Comparison of ENCODE assay signal across 42 mouse cellular contexts in genomic region chr17:86482675-86483074, GRCm38 (mm10). TPM values are rescaled to one million over a fixed set of nuclear protein-coding genes. Genes with fewer than 3 reads are reported as not detected.
"Had no signal": no experiment of that assay in that cellular context is flagged by ENCODE, and none has a peak within 500 bp of the region (broad histone marks: within the 10 kb centered on the region; RNA-seq: fewer than 3 reads in every experiment).

No protein-coding gene starts in this region.

- H3K4me3 ChIP-seq: heart, embryonic 10.5 days; heart, embryonic 12.5 days; heart, embryonic 13.5 days; heart, embryonic 15.5 days; hindbrain, embryonic 10.5 days; hindbrain, embryonic 12.5 days; hindbrain, embryonic 13.5 days; hindbrain, embryonic 15.5 days; intestine, embryonic 15.5 days; kidney, embryonic 15.5 days; left cerebral cortex, adult 2 months had no signal

- H3K27ac ChIP-seq: heart, embryonic 10.5 days; heart, embryonic 13.5 days; heart, embryonic 15.5 days; hindbrain, embryonic 10.5 days; hindbrain, embryonic 12.5 days; hindbrain, embryonic 13.5 days; hindbrain, embryonic 14.5 days; hindbrain, embryonic 15.5 days; hindbrain, postnatal 0 days; intestine, embryonic 15.5 days; kidney, embryonic 15.5 days; kidney, postnatal 0 days; left cerebral cortex, adult 2 months had no signal

- DNase-seq: heart, postnatal 10 days; heart, postnatal 14 days; heart, postnatal 36 days; heart, postnatal 4 days; kidney, adult 11 months; kidney, adult 18-20 months; kidney, adult 2 months; kidney, adult 8-10 months; kidney, adult 9 months; kidney, postnatal 10 days; kidney, postnatal 14 days; kidney, postnatal 25 days; kidney, postnatal 36 days; kidney, postnatal 4 days; layer of hippocampus, adult 9-11 months; layer of hippocampus, postnatal 36 days had no signal

- ATAC-seq: hindbrain, embryonic 16.5 days; hindbrain, postnatal 0 days; inflammation-experienced regulatory T-cells, adult 6 months; intestine, embryonic 15.5 days; intestine, embryonic 16.5 days; intestine, postnatal 0 days had no signal

RNA-seq across cellular contexts. Expression of gene Gm10309, which starts 22.4 kb away (rescaled TPM):
- total RNA-seq: heart, postnatal 10 days; heart, postnatal 14 days; heart, postnatal 25 days; hematopoietic stem cell, adult 5-6 weeks; hindbrain, postnatal 0 days; layer of hippocampus, adult 18-20 months; layer of hippocampus, adult 8-10 months; layer of hippocampus, postnatal 10 days; layer of hippocampus, postnatal 14 days; layer of hippocampus, postnatal 25 days; layer of hippocampus, postnatal 36 days; left cerebral cortex, adult 18-20 months; left cerebral cortex, adult 2 months had no signal
